Mouse (Mus musculus) lung, postnatal 25 days (tissue): ENCODE measurements at regions not wholly inside any gene's neighbourhood (a gene's known extent, or its start where the extent isn't known, plus 50 kb on each side); places are given as distances from the start of the nearest gene placed in this dataset.

Experiments used
- DNase-seq: peaks from one replicate; pipeline ENCODE4 v3.0.0; 2022; ENCODE audit warnings: low spot score

DNA sequence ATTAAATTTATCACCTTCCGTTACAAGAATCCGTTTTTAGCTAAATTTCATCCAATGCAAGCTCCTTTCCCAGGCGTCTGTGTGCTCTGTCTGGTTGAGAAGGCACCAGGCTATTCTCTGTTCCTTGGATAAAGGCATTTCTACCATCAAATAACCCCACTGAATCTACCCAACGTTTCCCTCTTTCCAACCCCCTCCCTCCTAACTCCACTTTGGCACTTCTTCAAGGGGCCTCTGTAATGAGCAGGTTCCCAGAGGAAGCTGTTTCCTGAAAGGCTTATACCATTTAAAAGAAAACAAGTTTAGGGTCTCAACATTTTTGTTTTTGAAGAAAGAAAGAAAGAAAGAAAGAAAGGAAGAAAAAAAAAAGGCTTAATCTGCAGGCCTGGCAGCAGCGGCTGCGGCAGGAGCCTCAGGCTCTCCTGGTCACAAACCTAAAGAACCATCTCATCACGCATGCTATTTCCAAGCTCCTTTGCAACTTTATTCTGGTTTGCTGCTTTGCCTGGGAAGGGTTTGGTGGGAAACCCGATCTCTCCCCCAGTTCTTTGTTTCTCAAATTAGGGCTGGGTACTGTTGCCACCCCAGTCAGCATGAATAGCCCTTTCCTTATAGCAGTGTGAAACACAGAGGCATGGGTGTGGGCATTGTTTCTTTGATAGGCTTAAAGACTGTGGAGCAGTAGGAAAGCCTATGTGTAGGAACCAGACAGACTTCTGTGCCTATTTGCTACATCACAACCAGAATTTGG is 160.5 kb upstream of the Tnc start:
- no peak for DNase-seq

DNA sequence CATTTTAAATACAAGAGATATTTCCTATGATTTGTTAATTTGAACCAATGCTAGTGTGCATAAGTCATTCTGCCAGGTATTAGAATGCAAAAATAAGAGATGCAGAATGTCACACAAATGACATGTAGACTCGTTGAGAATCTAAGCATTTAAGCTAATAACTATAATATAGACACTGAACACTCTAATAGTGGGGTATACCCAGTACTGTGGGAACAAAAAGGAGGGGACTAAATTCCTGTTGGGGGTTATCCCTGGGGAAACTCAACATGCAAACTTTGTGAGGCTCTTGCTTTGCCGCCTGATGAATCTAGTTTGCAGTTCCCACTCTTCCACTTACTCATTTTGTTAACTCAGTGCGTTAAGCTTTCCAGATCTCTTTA is 154.0 kb upstream of the Tnc start:
- no peak for DNase-seq

DNA sequence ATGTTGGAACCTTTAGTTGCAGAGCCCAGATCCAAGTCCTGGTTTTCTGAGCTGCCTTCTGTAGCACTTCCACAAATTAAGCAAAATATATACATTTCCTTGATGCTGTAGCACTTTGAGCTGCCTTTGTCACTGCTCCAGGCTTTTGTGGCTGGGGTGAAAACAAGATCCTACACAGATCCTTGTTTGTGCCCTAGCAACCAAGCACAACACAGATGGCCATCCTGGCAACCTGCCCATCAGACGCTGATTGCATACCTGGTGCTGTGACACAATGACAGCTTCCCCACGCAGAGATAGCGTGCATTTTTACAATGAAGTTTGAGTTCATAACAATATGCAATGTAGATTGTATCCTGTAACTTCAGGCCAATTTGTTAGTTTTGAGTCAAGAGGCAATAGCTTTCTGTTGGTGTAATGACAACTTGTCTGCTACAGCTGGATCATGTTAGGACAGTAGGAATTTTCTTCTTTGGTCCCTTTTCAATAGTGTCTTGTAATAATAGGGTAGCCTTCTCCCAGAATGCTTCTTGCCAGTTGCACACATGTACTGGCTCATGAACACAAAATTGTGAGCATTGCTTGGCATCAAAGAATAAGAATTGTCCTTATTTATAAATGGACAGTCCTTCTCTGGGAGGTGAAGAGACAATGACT is 153.5 kb upstream of the Tnc start:
- peak; percentile 7 for DNase-seq

DNA sequence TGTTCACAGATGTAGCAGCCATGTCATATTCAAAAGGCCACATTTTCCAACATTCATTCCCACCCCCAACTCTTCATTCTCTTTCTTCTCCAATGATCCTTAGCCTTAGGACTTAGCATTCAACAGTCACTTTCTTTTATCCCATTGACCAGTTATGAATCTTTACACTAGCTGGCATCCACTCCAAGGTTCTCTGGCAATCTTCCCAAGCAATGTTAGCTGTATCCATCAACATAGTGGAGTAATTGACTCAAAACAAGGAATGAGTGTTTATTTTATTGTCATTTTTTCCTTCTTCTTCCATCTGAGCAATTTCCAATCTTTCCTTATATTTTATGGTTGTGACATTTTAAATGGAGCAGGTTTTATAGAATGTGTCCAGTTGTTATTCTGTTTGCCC is 138.2 kb upstream of the Tnc start:
- no peak for DNase-seq

DNA sequence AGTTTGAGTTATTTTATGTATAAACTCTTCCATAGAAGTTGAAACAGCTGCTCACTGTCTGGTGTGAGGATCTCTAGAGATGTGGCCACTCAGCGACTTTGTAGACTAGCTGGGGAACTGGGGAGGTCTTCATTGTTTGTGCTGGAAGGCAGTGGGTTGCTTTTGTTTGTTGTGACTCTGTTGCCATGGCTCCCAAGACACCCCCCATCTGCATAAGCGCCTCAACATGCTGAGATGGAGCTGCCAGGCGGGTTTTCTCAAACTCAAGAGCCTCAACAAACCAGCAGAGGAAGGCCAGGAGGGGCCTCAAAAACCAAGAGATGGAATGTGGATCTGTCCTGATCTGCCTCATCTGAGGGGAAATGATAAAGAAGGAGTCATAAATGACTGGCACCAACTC is 129.1 kb upstream of the Tnc start:
- peak; percentile 11 for DNase-seq

DNA sequence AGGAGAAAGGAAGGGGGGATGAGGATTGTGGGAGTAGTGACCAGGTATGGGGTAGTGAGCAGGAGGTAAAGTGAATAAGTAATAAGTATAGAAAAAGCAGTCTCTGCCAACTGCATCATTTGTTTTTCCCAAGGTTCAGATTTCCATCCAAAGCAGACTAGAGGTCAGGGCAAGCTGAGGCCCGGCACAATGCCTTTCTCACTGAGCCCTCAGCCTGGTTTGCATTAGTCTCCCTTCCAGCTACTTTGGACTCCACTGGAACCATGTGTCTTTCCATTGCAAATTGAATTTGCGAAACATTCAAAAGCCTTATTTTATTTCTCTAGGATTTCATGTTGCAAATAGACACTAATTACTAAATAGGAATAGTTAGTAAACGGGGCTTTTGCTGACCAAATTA is 124.7 kb upstream of the Tnc start:
- DNase-seq, result no peak

DNA sequence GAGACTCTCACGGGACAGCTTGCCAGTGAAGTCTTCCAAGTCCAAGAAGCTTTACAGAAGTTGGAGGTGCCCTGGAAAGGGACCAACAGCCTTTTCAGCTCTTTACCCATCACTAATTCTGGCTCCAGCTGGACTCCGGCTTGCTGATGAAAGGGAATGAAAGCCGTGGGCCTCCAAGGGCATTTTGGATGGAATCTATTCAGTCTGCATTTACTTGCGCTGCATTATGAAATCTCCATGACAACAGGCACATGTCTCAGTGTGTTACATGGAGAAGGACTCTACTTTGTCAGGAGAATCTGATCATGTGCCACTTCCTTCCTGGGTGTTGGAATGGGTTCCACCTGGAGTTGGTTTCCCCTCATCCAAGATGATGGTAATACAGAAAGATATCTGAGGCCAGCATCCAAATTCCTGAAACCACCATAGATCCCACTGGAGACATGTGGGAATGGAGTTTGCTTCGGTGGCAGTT is 102.2 kb upstream of the Tnc start:
- peak; percentile 12 for DNase-seq

DNA sequence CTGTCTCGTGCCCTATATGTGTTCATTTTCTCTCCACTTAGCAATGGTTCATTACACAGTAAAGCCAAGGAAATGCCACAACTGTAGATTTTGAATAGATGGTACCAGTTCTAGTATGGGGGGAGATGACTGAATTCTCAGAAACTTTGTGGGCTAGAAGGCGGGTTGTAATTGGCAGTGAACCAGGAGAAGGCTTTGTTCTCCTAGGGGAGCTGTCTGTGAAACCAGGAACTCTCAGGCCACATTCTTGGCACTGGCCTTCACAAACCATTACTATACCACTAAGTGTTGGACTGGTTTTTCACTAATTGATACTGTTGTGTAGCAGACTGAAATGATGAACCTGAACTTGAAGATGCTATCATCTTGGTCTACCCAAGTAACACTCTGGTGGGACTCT is 99.1 kb upstream of the Tnc start:
- no peak for DNase-seq

DNA sequence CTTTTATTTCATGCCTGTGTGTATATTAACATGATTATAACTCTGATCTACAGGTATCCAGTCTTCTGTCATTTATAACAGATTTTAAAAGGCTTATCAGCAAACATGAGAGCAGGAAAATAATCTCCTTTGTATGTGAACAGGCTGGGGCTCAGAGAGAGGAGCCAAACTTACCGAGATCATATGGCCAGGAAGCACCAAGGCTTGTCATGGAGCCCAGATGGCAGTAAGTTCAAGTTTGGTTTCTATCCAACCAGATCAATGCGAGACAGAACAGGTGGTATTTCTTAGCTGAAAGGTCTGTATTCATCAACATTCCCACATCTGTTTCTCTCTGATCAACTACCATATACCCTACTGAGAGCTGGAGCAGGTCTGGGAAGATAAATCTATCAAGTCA is 96.1 kb upstream of the Tnc start:
- DNase-seq, result no peak

DNA sequence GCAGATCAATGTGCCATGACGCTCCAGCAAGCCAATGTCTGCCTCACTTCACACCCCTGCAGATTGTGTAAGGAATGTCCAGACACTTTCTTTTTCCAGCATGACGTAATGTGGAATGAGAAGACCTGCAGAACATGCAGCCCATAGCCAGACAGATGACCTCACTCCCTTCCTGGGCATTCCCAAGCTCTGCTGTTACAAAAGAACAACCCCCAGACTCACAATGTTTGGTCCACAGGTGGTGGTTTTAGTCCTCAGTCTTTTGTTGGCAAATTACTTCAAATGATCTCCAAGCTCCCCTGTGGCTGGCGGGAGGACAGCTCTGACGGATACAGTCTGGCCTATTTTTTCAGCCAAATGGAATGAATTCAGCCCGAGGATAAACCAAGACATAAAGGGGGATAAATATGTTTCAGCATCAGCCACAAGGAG is 95.6 kb upstream of the Tnc start:
- no peak for DNase-seq

DNA sequence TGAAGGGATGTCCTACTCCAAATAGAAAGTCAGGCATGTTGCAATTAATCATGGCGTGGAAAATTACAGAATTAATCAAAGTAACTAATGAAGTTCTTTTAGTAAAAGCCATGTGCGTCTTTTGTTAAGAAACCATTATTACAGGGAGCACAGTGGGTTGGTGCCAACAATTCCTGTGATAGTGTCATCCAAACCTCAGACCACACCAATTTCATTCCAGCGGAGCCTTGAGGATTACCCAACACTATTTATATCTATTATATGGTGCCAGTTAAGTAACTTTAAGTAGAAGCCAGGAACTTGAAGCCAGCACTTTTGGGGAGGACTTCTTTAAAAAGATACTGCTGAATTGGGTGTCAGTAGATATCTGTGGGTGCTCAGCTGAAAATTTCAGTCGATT is 93.0 kb upstream of the Tnc start:
- no peak for DNase-seq

DNA sequence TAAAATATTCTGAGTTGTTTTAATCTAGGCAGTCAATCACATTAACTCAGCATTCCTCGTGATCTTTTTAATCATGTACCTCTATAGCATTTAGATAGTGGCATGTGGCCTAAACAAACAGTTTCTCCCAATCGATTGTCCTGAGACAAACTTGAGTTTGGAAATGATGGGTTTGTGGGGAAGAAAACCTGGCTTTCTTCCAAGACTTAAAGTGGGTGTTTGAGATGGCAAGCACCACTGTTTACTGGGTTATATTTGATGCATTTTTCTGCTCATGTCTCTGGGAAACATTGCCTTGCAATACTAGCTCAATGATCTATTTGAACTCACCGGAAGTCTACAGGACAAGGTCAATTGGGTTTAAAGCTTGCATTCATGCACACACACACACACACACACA is 88.2 kb upstream of the Tnc start:
- no peak for DNase-seq

DNA sequence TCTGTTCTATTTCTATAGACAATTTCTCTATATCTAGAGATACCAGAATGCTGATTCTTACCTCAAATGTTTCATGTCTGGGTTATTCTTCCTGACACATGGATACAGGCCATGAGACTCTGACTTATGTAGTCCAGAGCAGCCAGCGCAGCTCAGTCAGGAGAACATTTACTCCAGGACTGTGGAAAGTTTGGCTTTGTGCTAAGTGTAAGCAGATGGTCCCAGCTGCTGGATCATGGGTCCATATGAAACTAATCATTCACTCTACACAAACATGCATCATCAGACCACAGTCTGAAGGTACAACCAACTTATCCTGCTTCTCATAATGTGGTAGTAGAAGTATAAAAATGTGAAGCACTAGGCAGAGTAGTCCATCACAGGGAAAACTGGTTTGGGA is 82.5 kb upstream of the Tnc start:
- DNase-seq, result no peak

DNA sequence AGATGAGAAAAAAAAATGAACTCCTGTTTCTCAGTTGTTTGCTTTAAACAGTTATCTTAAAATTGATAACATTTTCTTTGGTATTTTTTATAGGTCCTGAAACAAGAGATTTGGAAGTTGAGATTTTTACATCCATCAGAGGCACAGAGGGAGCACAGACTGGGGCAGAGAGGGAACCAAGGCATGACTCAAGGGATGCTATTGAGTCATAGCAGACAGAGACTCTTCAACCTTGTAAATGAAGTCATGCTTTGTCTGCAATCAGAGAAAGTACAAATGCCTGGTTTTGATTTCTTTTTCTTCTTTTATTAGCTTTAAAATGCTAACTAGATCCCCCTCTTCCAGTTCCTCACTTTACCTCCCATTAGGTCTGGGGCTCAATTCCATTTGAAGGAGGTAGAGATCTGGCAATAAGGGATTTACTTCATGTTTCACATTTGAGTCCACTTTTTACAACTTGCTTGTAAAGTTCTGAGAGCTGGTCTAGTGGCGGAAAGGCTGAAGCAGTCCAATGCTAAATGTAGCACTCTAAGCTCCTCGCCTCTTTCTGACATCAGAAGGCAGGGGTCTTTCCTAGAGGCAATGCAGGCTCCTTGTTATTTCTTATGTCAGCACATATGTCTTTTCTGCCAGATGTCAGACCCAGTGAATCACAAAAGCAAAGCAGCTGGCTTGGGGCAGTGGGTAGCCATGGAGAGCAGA is 77.7 kb upstream of the Tnc start:
- no peak for DNase-seq

DNA sequence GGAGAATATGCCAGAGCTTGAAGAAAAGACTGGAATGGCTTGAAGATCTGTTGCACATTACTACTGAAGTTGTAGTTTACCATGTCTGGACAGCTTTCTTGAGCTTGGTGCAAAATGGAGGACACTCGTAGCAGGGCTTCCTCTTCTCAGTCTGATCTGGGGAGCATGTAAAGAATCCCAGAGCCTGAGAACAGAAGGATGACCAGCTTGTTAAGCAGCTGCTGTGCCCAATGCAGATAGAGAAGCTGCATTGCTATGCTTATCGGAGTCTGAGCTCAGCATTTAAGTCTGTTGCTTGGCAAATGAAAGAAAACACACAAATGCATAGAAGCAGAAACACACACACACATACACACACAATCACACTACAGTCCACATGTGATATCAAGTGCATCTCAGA is 76.9 kb upstream of the Tnc start:
- DNase-seq, result no peak

DNA sequence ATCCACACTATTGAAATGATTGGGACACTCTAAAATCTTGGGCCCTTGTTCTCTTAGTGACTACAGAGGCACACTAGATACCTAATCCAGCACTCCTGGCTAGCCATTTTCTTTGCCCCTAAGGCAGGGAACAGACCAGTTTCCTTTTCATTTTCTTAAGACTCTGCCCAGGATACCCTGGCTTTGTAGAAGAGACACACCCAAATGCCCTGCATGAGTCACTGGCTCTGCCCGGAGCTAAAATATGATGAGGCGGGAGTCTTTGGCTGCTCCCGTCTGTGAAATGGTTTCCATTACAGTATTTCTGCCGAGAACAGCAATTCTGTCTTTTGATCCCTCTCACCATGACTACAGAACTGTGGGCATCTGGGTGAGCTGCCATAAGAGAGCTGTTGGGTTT is 51.4 kb upstream of the Tnc start:
- no peak for DNase-seq
